Mouse (Mus musculus): ENCODE data around the gene Emc3. TPM values are rescaled to one million over a fixed set of nuclear protein-coding genes. Genes with fewer than 3 reads are reported as not detected.

The Emc3 gene
- polyA plus RNA-seq, 1 experiment, result 33.5 TPM

- H3K4me1 ChIP-seq (ENCODE audit: control insufficient read depth, insufficient read depth, low read length), result no peaks in the 10 kb centered on the region
- H3K9me3 ChIP-seq (replicated peaks; ENCODE audit: control insufficient read depth, insufficient read depth, low read length, poor library complexity, severe bottlenecking), result no peaks in the 10 kb centered on the region
- peak overlapping the region; percentile 46; the same call in 1 of the 2 replicates for H3K9ac ChIP-seq (ENCODE audit: low read depth, poor library complexity, severe bottlenecking)
- H3K4me3 ChIP-seq (ENCODE audit: low read depth, low read length), result no peak overlapping the region
- H3K27me3 ChIP-seq (ENCODE audit: control insufficient read depth, insufficient read depth, low read length, poor library complexity, severe bottlenecking), result no peaks in the 10 kb centered on the region
- H3K36me3 ChIP-seq (ENCODE audit: control insufficient read depth, insufficient read depth, low read length, poor library complexity, severe bottlenecking), result peaks cover 22% of the 10 kb centered on the region
- H3K27ac ChIP-seq (ENCODE audit: insufficient read depth, low read length), result peak overlapping the region; percentile 64
- TF ChIP-seq POLR2A (IDR thresholded peaks at IDR 0.05; ENCODE audit: insufficient read depth, low read length) (no peak), EP300 (IDR thresholded peaks at IDR 0.05; ENCODE audit: insufficient read depth, low read depth, low read length) (no peak), CTCF (IDR thresholded peaks at IDR 0.05; ENCODE audit: low read depth, low read length) (no peak)
Observed at GRCm38 (mm10) chr6:113543906-113544481, 12.5 kb upstream of the Emc3 start.

- Histone ChIP-seq H3K9ac (ENCODE audit: low read depth, poor library complexity, severe bottlenecking) (no peak overlapping the region), H3K27ac (ENCODE audit: insufficient read depth, low read length) (no peak overlapping the region), H3K36me3 (ENCODE audit: control insufficient read depth, insufficient read depth, low read length, poor library complexity, severe bottlenecking) (peaks cover 23% of the 10 kb centered on the region), H3K27me3 (ENCODE audit: control insufficient read depth, insufficient read depth, low read length, poor library complexity, severe bottlenecking) (no peaks in the 10 kb centered on the region), H3K4me3 (ENCODE audit: low read depth, low read length) (no peak overlapping the region), H3K9me3 (replicated peaks; ENCODE audit: control insufficient read depth, insufficient read depth, low read length, poor library complexity, severe bottlenecking) (no peaks in the 10 kb centered on the region), H3K4me1 (ENCODE audit: control insufficient read depth, insufficient read depth, low read length) (no peaks in the 10 kb centered on the region)
- TF ChIP-seq CTCF (IDR thresholded peaks at IDR 0.05; ENCODE audit: low read depth, low read length) (no peak), POLR2A (IDR thresholded peaks at IDR 0.05; ENCODE audit: insufficient read depth, low read length) (no peak), EP300 (IDR thresholded peaks at IDR 0.05; ENCODE audit: insufficient read depth, low read depth, low read length) (no peak)
Observed at GRCm38 (mm10) chr6:113541610-113542009, 10.2 kb upstream of the Emc3 start.

GRCm38 (mm10) chr6:113534886-113535285 is 3.4 kb upstream of the Emc3 start:
- Histone ChIP-seq H3K4me1 (ENCODE audit: control insufficient read depth, insufficient read depth, low read length) (no peaks in the 10 kb centered on the region), H3K36me3 (ENCODE audit: control insufficient read depth, insufficient read depth, low read length, poor library complexity, severe bottlenecking) (peaks cover 28% of the 10 kb centered on the region)

GRCm38 (mm10) chr6:113531840-113532404 is 470 bp upstream of the Emc3 start:
- Histone ChIP-seq H3K9ac (ENCODE audit: low read depth, poor library complexity, severe bottlenecking) (peak overlapping the region; percentile 52), H3K27me3 (ENCODE audit: control insufficient read depth, insufficient read depth, low read length, poor library complexity, severe bottlenecking) (no peaks in the 10 kb centered on the region), H3K27ac (ENCODE audit: insufficient read depth, low read length) (no peak overlapping the region), H3K4me1 (ENCODE audit: control insufficient read depth, insufficient read depth, low read length) (no peaks in the 10 kb centered on the region), H3K4me3 (ENCODE audit: low read depth, low read length) (peak overlapping the region; percentile 100), H3K9me3 (replicated peaks; ENCODE audit: control insufficient read depth, insufficient read depth, low read length, poor library complexity, severe bottlenecking) (no peaks in the 10 kb centered on the region), H3K36me3 (ENCODE audit: control insufficient read depth, insufficient read depth, low read length, poor library complexity, severe bottlenecking) (peaks cover 18% of the 10 kb centered on the region)
- TF ChIP-seq CTCF (IDR thresholded peaks at IDR 0.05; ENCODE audit: low read depth, low read length) (no peak), POLR2A (IDR thresholded peaks at IDR 0.05; ENCODE audit: insufficient read depth, low read length) (no peak), EP300 (IDR thresholded peaks at IDR 0.05; ENCODE audit: insufficient read depth, low read depth, low read length) (no peak)

More at GRCm38 (mm10) chr6:113534886-113535285, 3.4 kb upstream of the Emc3 start:
- H3K9me3 ChIP-seq (replicated peaks; ENCODE audit: control insufficient read depth, insufficient read depth, low read length, poor library complexity, severe bottlenecking), result no peaks in the 10 kb centered on the region
- H3K27me3 ChIP-seq (ENCODE audit: control insufficient read depth, insufficient read depth, low read length, poor library complexity, severe bottlenecking), result no peaks in the 10 kb centered on the region
- TF ChIP-seq EP300 (IDR thresholded peaks at IDR 0.05; ENCODE audit: insufficient read depth, low read depth, low read length) (no peak), POLR2A (IDR thresholded peaks at IDR 0.05; ENCODE audit: insufficient read depth, low read length) (no peak), CTCF (IDR thresholded peaks at IDR 0.05; ENCODE audit: low read depth, low read length) (no peak)
- H3K9ac ChIP-seq (ENCODE audit: low read depth, poor library complexity, severe bottlenecking), result no peak overlapping the region
- no peak overlapping the region for H3K4me3 ChIP-seq (ENCODE audit: low read depth, low read length)
- no peak overlapping the region for H3K27ac ChIP-seq (ENCODE audit: insufficient read depth, low read length)

GRCm38 (mm10) chr6:113523420-113523819 is 8.0 kb downstream of the Emc3 start:
- no peak overlapping the region for H3K27ac ChIP-seq (ENCODE audit: insufficient read depth, low read length)
- H3K4me1 ChIP-seq (ENCODE audit: control insufficient read depth, insufficient read depth, low read length), result no peaks in the 10 kb centered on the region
- no peak overlapping the region for H3K9ac ChIP-seq (ENCODE audit: low read depth, poor library complexity, severe bottlenecking)
- no peak overlapping the region for H3K4me3 ChIP-seq (ENCODE audit: low read depth, low read length)
- no peaks in the 10 kb centered on the region for H3K27me3 ChIP-seq (ENCODE audit: control insufficient read depth, insufficient read depth, low read length, poor library complexity, severe bottlenecking)
- no peaks in the 10 kb centered on the region for H3K9me3 ChIP-seq (replicated peaks; ENCODE audit: control insufficient read depth, insufficient read depth, low read length, poor library complexity, severe bottlenecking)
- peaks cover 30% of the 10 kb centered on the region for H3K36me3 ChIP-seq (ENCODE audit: control insufficient read depth, insufficient read depth, low read length, poor library complexity, severe bottlenecking)
- TF ChIP-seq POLR2A (IDR thresholded peaks at IDR 0.05; ENCODE audit: insufficient read depth, low read length), result no peak
- no peak for TF ChIP-seq CTCF (IDR thresholded peaks at IDR 0.05; ENCODE audit: low read depth, low read length)
- TF ChIP-seq EP300 (IDR thresholded peaks at IDR 0.05; ENCODE audit: insufficient read depth, low read depth, low read length), result no peak

GRCm38 (mm10) chr6:113522310-113522709 is 9.1 kb downstream of the Emc3 start:
- no peaks in the 10 kb centered on the region for H3K9me3 ChIP-seq (replicated peaks; ENCODE audit: control insufficient read depth, insufficient read depth, low read length, poor library complexity, severe bottlenecking)
- H3K36me3 ChIP-seq (ENCODE audit: control insufficient read depth, insufficient read depth, low read length, poor library complexity, severe bottlenecking), result peaks cover 35% of the 10 kb centered on the region

More at GRCm38 (mm10) chr6:113522310-113522709, 9.1 kb downstream of the Emc3 start:
- no peak overlapping the region for H3K4me3 ChIP-seq (ENCODE audit: low read depth, low read length)
- no peaks in the 10 kb centered on the region for H3K27me3 ChIP-seq (ENCODE audit: control insufficient read depth, insufficient read depth, low read length, poor library complexity, severe bottlenecking)
- no peaks in the 10 kb centered on the region for H3K4me1 ChIP-seq (ENCODE audit: control insufficient read depth, insufficient read depth, low read length)
- no peak overlapping the region for H3K27ac ChIP-seq (ENCODE audit: insufficient read depth, low read length)
- TF ChIP-seq EP300 (IDR thresholded peaks at IDR 0.05; ENCODE audit: insufficient read depth, low read depth, low read length) (no peak), POLR2A (IDR thresholded peaks at IDR 0.05; ENCODE audit: insufficient read depth, low read length) (no peak), CTCF (IDR thresholded peaks at IDR 0.05; ENCODE audit: low read depth, low read length) (no peak)
- H3K9ac ChIP-seq (ENCODE audit: low read depth, poor library complexity, severe bottlenecking), result no peak overlapping the region

All from ES-Bruce4 (cell line).